Mouse (Mus musculus): ENCODE measurements around the gene Oaf. TPM values are rescaled to one million over a fixed set of nuclear protein-coding genes. Genes with fewer than 3 reads are reported as not detected.

Gene Oaf
- polyA plus RNA-seq, 1 experiment, result 10.8 TPM

DNA sequence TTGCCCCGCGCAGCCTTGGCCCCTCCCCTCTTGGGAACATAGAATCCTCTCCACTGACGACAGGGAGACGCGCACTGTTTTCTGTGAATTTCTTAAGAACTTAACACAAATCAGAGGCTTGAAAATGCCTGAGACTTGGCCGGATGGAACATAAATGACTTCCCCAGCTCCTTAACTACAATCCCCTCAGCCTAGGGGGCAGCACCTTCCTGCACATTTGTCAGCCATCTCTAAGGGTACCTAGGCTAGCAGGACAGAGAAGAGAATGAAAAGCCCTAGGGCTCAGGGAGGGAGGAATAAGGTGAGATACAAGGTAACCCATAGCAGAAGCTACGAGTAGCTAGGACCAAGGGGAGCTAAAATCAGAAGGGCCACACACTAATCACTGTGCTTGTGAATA, 61.5 kb downstream of the Oaf start:
- H3K4me1 ChIP-seq (replicated peaks; ENCODE audit: control insufficient read depth, insufficient read depth, low read length), result no peaks in the 10 kb centered on the region
- TF ChIP-seq POLR2A (IDR thresholded peaks at IDR 0.05; ENCODE audit: control insufficient read depth, extremely low read depth, insufficient read depth, low read length, poor library complexity), result no peak
- no peak for TF ChIP-seq CTCF (IDR thresholded peaks at IDR 0.05; ENCODE audit: borderline replicate concordance, control insufficient read depth, extremely low read depth, insufficient read depth, low read length, poor library complexity)
- DNase-seq, result no peak
- no peaks in the 10 kb centered on the region; the same call in 1 of the 2 replicates for H3K27me3 ChIP-seq (ENCODE audit: control insufficient read depth, insufficient read depth, low read length)
- WGBS, result 60% methylated on average over 7 of the region's 7 CpGs
- no peak overlapping the region for H3K27ac ChIP-seq (ENCODE audit: control insufficient read depth, insufficient read depth, low read length)
- no peaks in the 10 kb centered on the region for H3K36me3 ChIP-seq (ENCODE audit: control insufficient read depth, insufficient read depth, low read length)
- H3K4me3 ChIP-seq (ENCODE audit: control insufficient read depth, insufficient read depth, low read length), result no peak overlapping the region

Other genes starting within 250 kb of the Oaf start
- gene Arhgef12, start 132.7 kb downstream of the Oaf start, polyA plus RNA-seq (2012; rRNA removed), result 5.7 and 7.1 TPM in 2 replicates
- 0.19 and 0.59 TPM in 2 replicates for gene Tmem136, start 123.3 kb downstream of the Oaf start, polyA plus RNA-seq (2012; rRNA removed)
- gene Pou2f3, start 29.5 kb downstream of the Oaf start, polyA plus RNA-seq (2012; rRNA removed), result 1.3 and 1.7 TPM in 2 replicates
- gene Trim29, start 70.9 kb upstream of the Oaf start, polyA plus RNA-seq (2012; rRNA removed), result 30.1 and 35.6 TPM in 2 replicates